Mouse (Mus musculus) forebrain, embryonic 12.5 days (tissue): ENCODE data around the gene Ptprb. TPM values are rescaled to one million over a fixed set of nuclear protein-coding genes. Genes with fewer than 3 reads are reported as not detected.

ENCODE experiments used
- ATAC-seq: fragments of 200-750 bp; cut with Nextera tagmentation; 2 replicates; pipeline ENCODE4 v1.8.0; 2017; ENCODE audit warnings: moderate TSS enrichment; ENCODE audit not compliant: low FRiP score
- H3K27ac ChIP-seq: fragments of 300-500 bp; sonication (generic); 2 replicates; pipeline ENCODE4 v1.5.1; 2016; ENCODE audit warnings: mild to moderate bottlenecking
- H3K27me3 ChIP-seq: fragments of 300-500 bp; sonication (generic); 2 replicates; pipeline ENCODE4 v1.6.1; 2016; ENCODE audit warnings: mild to moderate bottlenecking
- H3K36me3 ChIP-seq: fragments of 300-500 bp; sonication (generic); replicated peaks from 2 replicates; pipeline ENCODE4 v1.6.1; 2016; ENCODE audit warnings: mild to moderate bottlenecking
- H3K4me1 ChIP-seq: fragments of 300-500 bp; sonication (generic); 2 replicates; pipeline ENCODE4 v1.6.1; 2016
- H3K4me2 ChIP-seq: fragments of 300-500 bp; sonication (generic); 2 replicates; pipeline ENCODE4 v1.6.1; 2016; ENCODE audit warnings: mild to moderate bottlenecking, moderate library complexity
- H3K4me3 ChIP-seq: fragments of 300-500 bp; sonication (generic); replicated peaks from 2 replicates; pipeline ENCODE4 v1.5.1; 2016; ENCODE audit warnings: mild to moderate bottlenecking
- H3K9ac ChIP-seq: fragments of 300-500 bp; sonication (generic); 2 replicates; pipeline ENCODE4 v1.6.1; 2016; ENCODE audit warnings: mild to moderate bottlenecking
- H3K9me3 ChIP-seq: fragments of 300-500 bp; sonication (generic); 2 replicates; pipeline ENCODE4 v1.6.1; 2016
- WGBS: fragments of 180-500 bp; shearing (Covaris S2); methylation state at CpG from one replicate; pipeline ENCODE4 v1.1.7; 2016; 5-methylcytosine and 5-hydroxymethylcytosine counted together
- polyA plus RNA-seq: library from polyadenylated mRNA; unstranded; fragments of >200 nt; fragmentation: Nextera tagmentation; extraction: Ambion mirVana; gene quantifications from 2 replicates; pipeline ENCODE4 v1.2.1, GENCODE M21; 2016

Gene Ptprb
- polyA plus RNA-seq, 1 experiment from 2014 or later: 2.8 TPM

- no peaks in the 10 kb centered on the region for H3K9me3 ChIP-seq
- H3K4me3 ChIP-seq: no peak overlapping the region
- WGBS: 33% methylated on average over 7 of the region's 7 CpGs
- H3K4me1 ChIP-seq: peaks cover 12% of the 10 kb centered on the region; the same call in 1 of the 2 replicates
- H3K27ac ChIP-seq: no peak overlapping the region
- H3K36me3 ChIP-seq: no peaks in the 10 kb centered on the region
- ATAC-seq: peak; percentile 33; the same call in 1 of the 2 replicates
- no peak overlapping the region for H3K4me2 ChIP-seq
- H3K27me3 ChIP-seq: peaks cover 46% of the 10 kb centered on the region
- no peak overlapping the region for H3K9ac ChIP-seq
Observed at GRCm38 (mm10) chr10:116386391-116386885, 111.1 kb downstream of the Ptprb start.

- Histone ChIP-seq H3K4me3 (no peak overlapping the region), H3K9ac (no peak overlapping the region), H3K36me3 (no peaks in the 10 kb centered on the region), H3K9me3 (no peaks in the 10 kb centered on the region), H3K27ac (no peak overlapping the region), H3K27me3 (peaks cover 32% of the 10 kb centered on the region), H3K4me2 (no peak overlapping the region), H3K4me1 (peaks cover 6% of the 10 kb centered on the region; the same call in 1 of the 2 replicates)
- no peak for ATAC-seq
- WGBS: 50% methylated on average over 6 of the region's 6 CpGs
Observed at GRCm38 (mm10) chr10:116388840-116389239, 113.5 kb downstream of the Ptprb start.

GRCm38 (mm10) chr10:116393790-116394475 is 118.6 kb downstream of the Ptprb start:
- no peak for ATAC-seq
- no peaks in the 10 kb centered on the region for H3K9me3 ChIP-seq
- H3K4me2 ChIP-seq: no peak overlapping the region
- no peak overlapping the region for H3K4me3 ChIP-seq
- no peaks in the 10 kb centered on the region for H3K36me3 ChIP-seq
- H3K4me1 ChIP-seq: no peaks in the 10 kb centered on the region
- no peak overlapping the region for H3K9ac ChIP-seq
- H3K27me3 ChIP-seq: no peaks in the 10 kb centered on the region
- 82% methylated on average over 9 of the region's 9 CpGs for WGBS
- no peak overlapping the region for H3K27ac ChIP-seq

- no peak for ATAC-seq
- WGBS: 18% methylated on average over 4 of the region's 4 CpGs
- Histone ChIP-seq H3K4me3 (no peak overlapping the region), H3K27ac (no peak overlapping the region), H3K9me3 (no peaks in the 10 kb centered on the region), H3K9ac (no peak overlapping the region), H3K4me1 (no peaks in the 10 kb centered on the region), H3K27me3 (no peaks in the 10 kb centered on the region), H3K4me2 (no peak overlapping the region), H3K36me3 (no peaks in the 10 kb centered on the region)
Observed at GRCm38 (mm10) chr10:116394585-116394984, 119.3 kb downstream of the Ptprb start.

GRCm38 (mm10) chr10:116396279-116396678 is 121.0 kb downstream of the Ptprb start:
- no peak overlapping the region for H3K4me2 ChIP-seq
- H3K27ac ChIP-seq: no peak overlapping the region
- no peaks in the 10 kb centered on the region for H3K4me1 ChIP-seq
- WGBS: 85% methylated on average over 5 of the region's 5 CpGs
- H3K27me3 ChIP-seq: no peaks in the 10 kb centered on the region
- H3K9me3 ChIP-seq: no peaks in the 10 kb centered on the region
- H3K9ac ChIP-seq: no peak overlapping the region
- no peak overlapping the region for H3K4me3 ChIP-seq
- no peak for ATAC-seq
- no peaks in the 10 kb centered on the region for H3K36me3 ChIP-seq

- no peak overlapping the region for H3K4me3 ChIP-seq
- H3K9me3 ChIP-seq: no peaks in the 10 kb centered on the region
- H3K4me2 ChIP-seq: no peak overlapping the region
- H3K27ac ChIP-seq: no peak overlapping the region
- H3K27me3 ChIP-seq: no peaks in the 10 kb centered on the region
- H3K36me3 ChIP-seq: no peaks in the 10 kb centered on the region
- H3K9ac ChIP-seq: no peak overlapping the region
- ATAC-seq: no peak
- no peaks in the 10 kb centered on the region for H3K4me1 ChIP-seq
- 91% methylated on average over 13 of the region's 13 CpGs for WGBS
Observed at GRCm38 (mm10) chr10:116396966-116397365, 121.6 kb downstream of the Ptprb start.

GRCm38 (mm10) chr10:116397573-116397972 is 122.2 kb downstream of the Ptprb start:
- no peaks in the 10 kb centered on the region for H3K4me1 ChIP-seq
- H3K27me3 ChIP-seq: no peaks in the 10 kb centered on the region
- ATAC-seq: no peak
- H3K9ac ChIP-seq: no peak overlapping the region
- H3K4me3 ChIP-seq: no peak overlapping the region
- no peak overlapping the region for H3K27ac ChIP-seq
- no peaks in the 10 kb centered on the region for H3K36me3 ChIP-seq
- 36% methylated on average over 14 of the region's 14 CpGs for WGBS
- peak overlapping the region; percentile 25; the same call in 1 of the 2 replicates for H3K4me2 ChIP-seq
- no peaks in the 10 kb centered on the region for H3K9me3 ChIP-seq

GRCm38 (mm10) chr10:116397973-116398372 is 122.7 kb downstream of the Ptprb start:
- H3K36me3 ChIP-seq: no peaks in the 10 kb centered on the region
- 61% methylated on average over 12 of the region's 12 CpGs for WGBS
- no peaks in the 10 kb centered on the region for H3K9me3 ChIP-seq
- H3K4me3 ChIP-seq: no peak overlapping the region
- no peak overlapping the region for H3K9ac ChIP-seq
- H3K4me1 ChIP-seq: no peaks in the 10 kb centered on the region
- H3K27me3 ChIP-seq: no peaks in the 10 kb centered on the region
- no peak for ATAC-seq
- H3K27ac ChIP-seq: no peak overlapping the region
- peak overlapping the region; percentile 25; the same call in 1 of the 2 replicates for H3K4me2 ChIP-seq

GRCm38 (mm10) chr10:116402742-116403425 is 127.6 kb downstream of the Ptprb start:
- Histone ChIP-seq H3K4me3 (no peak overlapping the region), H3K9ac (no peak overlapping the region), H3K27me3 (no peaks in the 10 kb centered on the region), H3K4me2 (no peak overlapping the region), H3K36me3 (no peaks in the 10 kb centered on the region), H3K27ac (no peak overlapping the region), H3K4me1 (no peaks in the 10 kb centered on the region), H3K9me3 (no peaks in the 10 kb centered on the region)
- WGBS: 96% methylated on average over 6 of the region's 6 CpGs
- no peak for ATAC-seq

GRCm38 (mm10) chr10:116403679-116404078 is 128.4 kb downstream of the Ptprb start:
- H3K4me2 ChIP-seq: no peak overlapping the region
- WGBS: 76% methylated on average over 4 of the region's 4 CpGs
- H3K9ac ChIP-seq: no peak overlapping the region
- H3K27me3 ChIP-seq: no peaks in the 10 kb centered on the region
- no peaks in the 10 kb centered on the region for H3K9me3 ChIP-seq
- ATAC-seq: no peak
- no peak overlapping the region for H3K27ac ChIP-seq
- no peak overlapping the region for H3K4me3 ChIP-seq
- no peaks in the 10 kb centered on the region for H3K4me1 ChIP-seq
- no peaks in the 10 kb centered on the region for H3K36me3 ChIP-seq

GRCm38 (mm10) chr10:116405011-116405410 is 129.7 kb downstream of the Ptprb start:
- H3K4me1 ChIP-seq: no peaks in the 10 kb centered on the region
- ATAC-seq: no peak
- no peaks in the 10 kb centered on the region for H3K27me3 ChIP-seq
- no peak overlapping the region for H3K9ac ChIP-seq
- no peaks in the 10 kb centered on the region for H3K36me3 ChIP-seq
- no peak overlapping the region for H3K27ac ChIP-seq
- 92% methylated on average over 6 of the region's 6 CpGs for WGBS
- H3K4me3 ChIP-seq: no peak overlapping the region
- no peak overlapping the region for H3K4me2 ChIP-seq
- no peaks in the 10 kb centered on the region for H3K9me3 ChIP-seq

- no peaks in the 10 kb centered on the region for H3K4me1 ChIP-seq
- H3K9me3 ChIP-seq: no peaks in the 10 kb centered on the region
- ATAC-seq: no peak
- H3K27me3 ChIP-seq: no peaks in the 10 kb centered on the region
- H3K9ac ChIP-seq: no peak overlapping the region
- no peak overlapping the region for H3K4me3 ChIP-seq
- H3K36me3 ChIP-seq: no peaks in the 10 kb centered on the region
- no peak overlapping the region for H3K27ac ChIP-seq
- no peak overlapping the region for H3K4me2 ChIP-seq
- 76% methylated on average over 19 of the region's 19 CpGs for WGBS
Observed at GRCm38 (mm10) chr10:116407684-116408359, 132.5 kb downstream of the Ptprb start.
